Mouse (Mus musculus) left cerebral cortex, postnatal 4 days (tissue): Measurements from ENCODE around the gene Smoc1. TPM values are rescaled to one million over a fixed set of nuclear protein-coding genes. Genes with fewer than 3 reads are reported as not detected.

Source experiments
- DNase-seq: peaks from one replicate; pipeline ENCODE4 v3.0.0-alpha.2; 2022
- intact Hi-C: fragments of 180-260 bp; cut with DNase I; formaldehyde crosslinking; loops from one replicate; pipeline ENCODE4 v1.15.1; 2025
- microRNA-seq: library from miRNA; unstranded; fragments of <30 nt; microRNA quantifications from one replicate; pipeline ENCODE4 v1.2.0, GENCODE M21; 2022
- total RNA-seq, 2 experiments: library from RNA; stranded (reverse); gene quantifications; 2 replicates each; pipeline ENCODE4 v1.2.3; 2021

The Smoc1 gene
- total RNA-seq, 2 experiments from 2014 or later = 15.8 to 17.2 TPM

- intact Hi-C loops = no loop called here
- DNase-seq = peak; percentile 93
Observed at GRCm38 (mm10) chr12:81199280-81199955, 172.8 kb downstream of the Smoc1 start.

GRCm38 (mm10) chr12:81203226-81203625 lies 176.6 kb downstream of the Smoc1 start:
- no peak for DNase-seq
- intact Hi-C loops = loop anchor here (5.0 kb wide), 1 partner anchor 199 kb away; no protein-coding TSS in a partner anchor

GRCm38 (mm10) chr12:81205619-81206560 lies 179.3 kb downstream of the Smoc1 start:
- DNase-seq = no peak
- intact Hi-C loops = no loop called here

- intact Hi-C loops = no loop called here
- DNase-seq = no peak
Observed at GRCm38 (mm10) chr12:81208559-81208958, 182.0 kb downstream of the Smoc1 start.

- DNase-seq = no peak
- intact Hi-C loops = no loop called here
Observed at GRCm38 (mm10) chr12:81219339-81219738, 192.7 kb downstream of the Smoc1 start.

GRCm38 (mm10) chr12:81223276-81223675 lies 196.7 kb downstream of the Smoc1 start:
- no peak for DNase-seq
- intact Hi-C loops = no loop called here

- intact Hi-C loops = no loop called here
- no peak for DNase-seq
Observed at GRCm38 (mm10) chr12:81224843-81225242, 198.2 kb downstream of the Smoc1 start.

GRCm38 (mm10) chr12:81225966-81226577 lies 199.5 kb downstream of the Smoc1 start:
- intact Hi-C loops = no loop called here

GRCm38 (mm10) chr12:81226590-81226989 lies 200.0 kb downstream of the Smoc1 start:
- DNase-seq = no peak
- intact Hi-C loops = no loop called here

More at GRCm38 (mm10) chr12:81225966-81226577, 199.5 kb downstream of the Smoc1 start:
- no peak for DNase-seq

GRCm38 (mm10) chr12:81227767-81228460 lies 201.3 kb downstream of the Smoc1 start:
- DNase-seq = peak; percentile 19
- intact Hi-C loops = no loop called here

GRCm38 (mm10) chr12:81233746-81234380 lies 207.3 kb downstream of the Smoc1 start:
- no peak for DNase-seq
- intact Hi-C loops = no loop called here

GRCm38 (mm10) chr12:81235456-81236330 lies 209.1 kb downstream of the Smoc1 start:
- DNase-seq = no peak
- intact Hi-C loops = no loop called here

Small RNA genes lying within 50 kb of the gene (microRNA-seq; reads per million reads assigned to microRNA genes)
- 8.4 reads per million, percentile 22 among the genes with 10 or more reads in this experiment for gene Mir3067

Other genes starting within 250 kb of the Smoc1 start
- 10 to 100 TPM; 19.6 to 21.4 TPM for gene Susd6, start 236.3 kb upstream of the Smoc1 start, total RNA-seq
- gene Srsf5, start 81.3 kb upstream of the Smoc1 start, total RNA-seq = 100 to 1,000 TPM; 307 to 334 TPM
- gene Slc10a1, start 58.1 kb upstream of the Smoc1 start, total RNA-seq = not detected